Mouse (Mus musculus) heart, postnatal 0 days (tissue): ENCODE measurements around the gene Plekhf1.

Experiments used
- CTCF ChIP-seq: IDR thresholded peaks from 2 replicates; pipeline ENCODE4 v1.5.1; 2016; ENCODE audit warnings: antibody characterized with exemption, control low read depth, low read depth
- EP300 ChIP-seq: IDR thresholded peaks from 2 replicates; pipeline ENCODE4 v1.6.1; 2016; ENCODE audit warnings: antibody characterized with exemption, low read depth

- peak; percentile 36 for TF ChIP-seq CTCF
- no peak for TF ChIP-seq EP300
These were observed 36.2 kb downstream of the Plekhf1 start for GRCm38 (mm10) chr7:38191571-38191970.
